Mouse (Mus musculus) layer of hippocampus, adult 11-12 months (tissue): ENCODE measurements around the gene Slc8b1.
A peak's percentile ranks its signal among the peaks of the same experiment; 100 is the strongest.

Source experiments
- DNase-seq: peaks from one replicate; pipeline ENCODE4 v3.0.0; 2022; ENCODE audit warnings: low spot score

Gene Slc8b1

DNA sequence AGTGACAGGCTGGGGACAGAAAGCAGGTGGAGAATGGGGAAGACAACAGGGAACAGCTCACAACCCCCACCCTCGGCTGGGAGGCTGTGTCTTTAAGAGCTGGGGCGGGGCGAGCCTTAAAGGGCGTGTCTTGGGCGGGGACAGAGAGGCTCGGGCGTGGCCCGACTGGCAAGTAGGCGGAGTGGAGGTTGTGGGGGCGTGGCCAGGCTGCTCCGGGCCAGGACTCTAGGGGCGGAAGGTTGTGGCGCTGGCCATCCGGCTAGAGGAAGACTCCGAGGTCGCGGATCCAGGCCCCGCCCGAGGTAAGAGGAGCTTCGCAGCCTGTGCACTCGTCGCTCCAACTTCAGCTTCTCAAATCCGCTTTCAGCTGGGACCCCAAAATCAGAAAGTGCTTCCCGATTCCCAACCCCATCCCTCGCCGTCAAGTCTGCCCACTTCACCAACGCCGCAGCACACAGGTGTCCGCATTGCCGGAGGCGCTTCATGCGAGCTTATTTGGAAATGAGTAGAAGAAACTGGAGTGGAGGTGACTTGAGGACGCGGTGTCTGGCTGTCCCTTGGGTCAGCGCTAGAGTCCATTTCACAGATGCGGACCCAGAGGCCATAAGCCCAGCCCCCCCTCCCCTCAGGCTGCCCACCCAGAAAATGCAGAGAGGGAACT lies at the start of gene Slc8b1:
Gene Slc8b1, plus strand, starts transcription at position 187 of the 661 bp plus-strand sequence.
- peak; percentile 93 for DNase-seq

DNA sequence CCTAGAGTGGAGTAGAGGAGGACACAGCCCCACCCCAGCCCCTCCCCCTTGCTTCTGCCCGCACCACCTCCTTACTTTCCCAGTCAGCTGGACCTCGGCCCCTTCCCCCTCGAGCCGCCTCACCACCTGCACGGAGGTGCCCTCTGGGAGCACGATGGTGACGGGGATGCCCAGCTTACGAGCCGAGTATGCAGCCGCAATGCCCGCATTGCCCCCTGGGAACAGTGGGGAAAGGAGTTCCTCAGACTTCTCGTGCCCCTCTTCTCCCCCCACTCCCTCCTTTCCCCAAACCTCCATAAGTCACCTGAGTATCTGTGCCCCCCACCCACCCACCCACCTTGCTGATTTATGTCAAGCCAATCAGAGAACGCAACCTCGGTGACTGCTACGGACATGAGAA lies 49.1 kb upstream of the Slc8b1 start:
- no peak for DNase-seq

DNA sequence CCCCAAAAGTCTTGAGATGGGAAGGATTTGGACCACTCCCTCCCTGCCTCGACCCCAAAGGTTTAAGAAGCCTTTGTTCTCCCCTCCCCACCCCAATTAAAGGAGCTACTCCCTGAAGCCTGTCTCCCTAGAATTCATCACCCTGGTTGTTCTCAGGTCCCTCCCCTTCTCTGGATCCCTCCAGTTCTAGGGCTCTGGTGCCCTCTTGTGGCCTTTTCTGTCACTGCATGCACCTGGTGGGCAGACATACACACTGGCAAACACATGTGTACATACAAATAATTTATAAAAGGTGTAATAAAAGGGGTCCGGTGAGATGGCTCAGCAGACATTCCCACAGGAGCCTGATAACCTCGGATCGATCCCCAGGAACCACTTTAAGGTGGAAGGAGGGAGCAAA lies 46.6 kb upstream of the Slc8b1 start:
- DNase-seq: no peak

DNA sequence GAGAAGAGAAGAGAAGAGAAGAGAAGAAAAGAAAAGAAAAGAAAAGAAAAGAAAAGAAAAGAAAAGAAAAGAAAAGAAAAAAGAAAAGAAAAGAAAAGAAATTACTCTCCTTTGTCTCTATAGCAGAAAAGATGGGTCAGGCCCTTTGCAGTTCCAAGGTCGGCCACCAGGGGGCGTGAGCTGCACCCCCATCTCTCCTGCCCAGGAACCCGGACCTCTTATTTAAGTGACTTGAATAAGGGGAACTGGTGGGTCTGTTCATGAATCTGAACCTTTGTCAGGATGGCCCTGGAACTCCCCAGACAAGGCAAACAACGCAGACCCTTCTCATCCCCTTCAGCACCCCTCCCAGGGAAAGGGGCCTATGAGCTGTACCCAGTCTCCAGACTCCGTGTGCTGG lies 45.9 kb upstream of the Slc8b1 start:
- DNase-seq: no peak

DNA sequence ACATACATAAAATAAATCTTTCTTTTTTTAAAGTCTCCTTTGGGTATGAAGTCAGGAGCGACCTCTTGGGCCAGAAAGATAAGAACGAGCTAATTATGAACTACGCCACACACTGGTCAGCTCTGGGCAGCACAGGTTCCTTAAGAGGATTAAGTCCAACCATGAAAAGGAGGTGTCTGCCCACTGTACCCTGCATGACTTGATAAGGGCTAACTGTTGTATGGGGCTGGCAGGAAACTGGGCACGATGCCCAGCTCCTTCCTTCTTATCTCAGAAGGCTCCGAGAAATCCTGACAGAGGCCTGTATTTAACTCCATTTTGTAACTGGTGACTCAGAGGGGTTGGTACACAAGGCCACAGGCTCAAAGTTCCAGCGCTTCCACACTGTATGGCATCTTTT lies 45.1 kb upstream of the Slc8b1 start:
- no peak for DNase-seq

DNA sequence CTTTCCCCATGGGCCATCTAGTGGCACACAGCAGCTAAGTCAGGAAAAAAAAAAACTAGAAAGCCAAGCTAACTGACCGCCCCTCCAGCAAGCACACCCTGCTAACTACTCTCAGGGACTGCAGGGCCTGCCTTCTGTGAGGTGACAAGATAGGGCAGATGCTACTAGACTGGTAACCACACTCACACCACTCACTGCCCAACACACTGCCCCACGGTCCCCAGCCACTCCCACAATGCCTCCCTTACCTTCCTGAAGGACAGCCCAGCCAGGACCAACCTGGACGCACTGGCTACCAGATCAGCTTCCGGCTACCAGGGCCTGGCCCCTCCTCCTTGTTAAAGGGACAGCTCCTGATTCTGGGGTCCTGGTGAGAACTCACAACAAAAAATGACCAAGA lies 43.9 kb upstream of the Slc8b1 start:
- no peak for DNase-seq

DNA sequence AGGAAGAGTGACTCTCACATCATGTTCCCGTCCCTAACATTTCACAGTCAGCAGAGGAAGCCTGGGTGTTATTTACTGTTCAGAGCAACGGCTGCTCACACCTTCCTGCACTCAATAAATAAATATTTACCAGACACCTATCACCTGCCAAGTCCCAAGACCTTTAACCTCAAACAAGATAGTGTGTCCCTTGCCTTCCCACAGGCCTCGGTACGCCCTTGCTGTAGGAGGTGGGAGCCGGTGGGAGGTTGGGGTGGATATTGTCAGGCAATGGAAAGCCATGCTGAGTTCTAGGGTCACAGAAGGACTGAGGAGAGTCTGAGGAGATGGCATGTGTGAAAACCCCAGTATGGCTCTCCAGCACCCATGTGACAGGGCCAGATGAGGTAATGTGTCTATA lies 42.6 kb upstream of the Slc8b1 start:
- DNase-seq: no peak

DNA sequence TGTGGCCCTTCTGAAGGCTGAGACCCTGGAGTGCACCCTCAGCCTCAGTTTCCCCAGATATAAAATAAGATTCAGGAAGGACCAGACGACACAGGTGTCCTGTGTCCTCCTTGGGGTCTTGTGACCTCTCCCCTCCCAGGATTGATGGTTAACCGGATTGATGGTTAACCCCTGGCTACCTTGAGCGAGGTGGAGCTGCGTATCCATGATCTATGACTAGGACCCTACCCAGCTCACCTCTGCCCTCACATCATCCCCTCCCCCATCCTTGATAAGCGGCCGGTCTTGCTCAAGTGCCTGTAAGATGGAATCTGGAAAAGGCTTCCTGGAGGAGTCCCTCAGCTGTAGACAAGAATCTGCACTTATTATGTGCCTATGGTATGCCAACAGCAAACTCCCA lies 42.1 kb upstream of the Slc8b1 start:
- DNase-seq: no peak

DNA sequence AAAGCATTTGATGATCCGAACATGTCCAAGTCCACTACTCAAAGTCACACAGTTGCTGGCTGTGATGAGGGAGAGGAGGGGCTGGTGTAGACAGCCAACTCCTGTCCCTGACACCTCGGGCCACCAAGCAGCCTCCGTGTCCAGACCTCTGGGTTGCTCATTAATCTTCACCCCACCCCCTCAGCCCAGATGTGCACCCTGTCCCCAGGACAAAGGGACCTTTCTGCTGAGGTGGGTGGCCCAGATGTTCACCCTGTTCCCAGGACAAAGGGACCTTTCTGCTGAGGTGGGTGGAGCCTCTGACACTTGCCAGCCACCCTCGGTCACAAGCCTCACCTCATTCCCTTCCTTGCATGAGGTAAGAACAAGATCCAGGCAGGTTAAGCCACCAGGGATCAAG lies 39.4 kb upstream of the Slc8b1 start:
- DNase-seq: no peak

DNA sequence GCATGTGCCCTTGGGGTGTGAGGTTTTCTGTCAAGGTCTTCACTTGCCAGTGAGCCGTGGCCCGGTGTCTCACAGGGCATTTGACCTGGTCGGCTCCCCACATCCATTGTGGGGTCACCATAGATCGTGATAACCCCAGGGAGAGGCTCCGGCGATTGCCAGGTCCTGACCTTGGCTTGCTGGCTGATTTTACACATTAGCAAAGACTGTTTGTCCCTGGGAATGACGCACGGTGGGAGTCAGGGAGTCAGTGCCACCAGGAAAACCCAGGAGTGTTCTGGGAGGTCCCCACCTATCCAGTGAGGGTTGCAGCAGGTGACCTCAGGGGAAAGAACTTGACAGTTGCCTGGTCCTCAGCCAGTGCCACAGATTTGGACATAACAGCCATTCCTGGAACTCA lies 38.2 kb upstream of the Slc8b1 start, which contains the start of gene Sdsl:
Gene Sdsl, minus strand, starts transcription at position 41 of the 400 bp plus-strand sequence.
- DNase-seq: no peak

DNA sequence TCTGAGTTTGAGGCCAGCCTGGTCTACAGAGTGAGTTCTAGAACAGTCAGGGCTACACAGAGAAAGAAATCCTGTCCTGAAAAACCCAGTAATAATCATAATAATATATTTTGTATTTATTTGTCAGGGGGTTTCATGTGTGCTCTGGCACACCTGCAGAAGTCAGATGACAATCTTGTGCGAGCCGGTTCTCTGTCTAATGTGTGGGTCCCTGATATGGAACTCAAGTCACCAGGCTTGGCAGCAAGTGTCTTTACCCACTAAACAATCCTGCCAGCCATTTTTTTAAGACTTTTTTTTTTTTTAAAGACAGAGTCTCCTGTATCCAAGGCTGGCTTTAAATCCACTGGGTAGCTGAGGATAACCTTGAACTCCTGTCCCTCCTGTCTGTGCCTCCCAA lies 37.6 kb upstream of the Slc8b1 start:
- no peak for DNase-seq

DNA sequence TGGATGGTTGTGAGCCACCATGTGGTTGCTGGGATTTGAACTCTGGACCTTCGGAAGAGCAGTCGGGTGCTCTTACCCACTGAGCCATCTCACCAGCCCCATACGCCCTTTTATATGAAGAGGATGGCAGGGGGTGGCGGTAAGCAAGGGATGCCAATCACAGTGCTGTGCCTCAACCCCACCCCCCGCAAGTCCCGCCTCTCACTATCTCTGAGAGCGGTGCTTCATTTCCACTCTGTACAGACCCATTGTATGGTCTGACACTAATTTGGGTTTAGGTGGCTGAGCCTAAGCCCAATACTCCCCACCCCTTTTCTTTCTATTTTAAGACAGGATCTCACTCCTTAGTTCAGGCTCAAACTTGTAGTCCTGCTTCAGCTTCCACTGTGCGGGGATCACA lies 35.1 kb upstream of the Slc8b1 start:
- no peak for DNase-seq

DNA sequence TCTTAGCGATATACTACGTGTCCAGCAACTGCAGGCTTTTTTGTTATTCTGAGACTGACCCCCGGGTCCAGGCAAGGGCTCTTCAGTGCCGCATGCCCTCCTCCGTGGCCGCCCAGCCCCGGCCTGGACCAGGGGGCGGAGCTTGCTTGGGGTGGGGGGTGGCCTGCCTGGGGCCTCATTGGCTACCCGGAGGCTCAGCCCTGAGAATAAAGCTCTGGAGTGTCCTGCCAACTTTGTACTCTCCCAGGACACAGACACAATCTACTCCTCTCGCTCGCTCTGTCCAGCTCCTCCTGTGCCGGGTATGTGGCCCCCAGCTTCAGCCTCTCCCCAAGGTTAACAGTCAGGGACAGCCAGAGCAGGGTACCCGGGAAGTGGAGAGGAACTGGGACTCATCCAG lies 34.7 kb upstream of the Slc8b1 start, which contains the start of gene Sds:
Gene Sds, plus strand, starts transcription at position 231 of the 400 bp plus-strand sequence.
- DNase-seq: no peak

DNA sequence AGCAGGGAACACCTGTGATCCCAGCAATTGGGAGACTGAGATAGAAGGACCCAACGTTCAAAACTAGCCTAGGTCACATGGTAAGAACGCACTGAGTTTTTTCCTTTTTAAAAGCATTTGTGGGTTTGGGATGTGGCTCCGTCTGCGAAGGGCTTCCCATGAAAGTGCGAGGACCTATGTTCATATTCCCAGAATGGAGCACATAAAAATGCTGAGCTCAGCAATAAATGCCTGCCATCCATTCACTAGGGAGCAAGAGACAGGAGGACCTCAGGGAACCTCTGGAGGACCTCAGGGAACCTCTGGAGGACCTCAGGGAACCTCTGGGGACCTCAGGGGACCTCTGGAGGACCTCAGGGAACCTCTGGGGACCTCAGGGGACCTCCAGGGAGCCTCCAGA lies 33.0 kb upstream of the Slc8b1 start:
- no peak for DNase-seq

DNA sequence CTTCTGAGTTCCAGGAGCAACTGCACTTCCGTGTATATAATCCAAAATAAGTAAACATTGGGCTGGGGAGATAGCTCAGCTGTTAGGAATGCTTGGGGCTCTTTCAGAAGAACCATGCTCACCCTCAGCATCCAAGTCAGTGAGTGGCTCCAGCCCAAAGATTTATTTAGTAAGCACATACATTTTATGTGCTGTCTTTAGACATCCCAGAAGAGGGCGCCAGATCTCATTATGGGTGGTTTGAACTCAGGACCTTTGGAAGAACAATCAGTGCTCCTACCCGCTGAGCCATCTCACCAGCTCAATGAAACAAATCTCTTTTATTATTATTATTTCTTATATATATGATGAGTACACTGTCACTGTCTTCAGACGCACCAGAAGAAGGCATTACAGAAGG lies 31.4 kb upstream of the Slc8b1 start:
- DNase-seq: no peak

DNA sequence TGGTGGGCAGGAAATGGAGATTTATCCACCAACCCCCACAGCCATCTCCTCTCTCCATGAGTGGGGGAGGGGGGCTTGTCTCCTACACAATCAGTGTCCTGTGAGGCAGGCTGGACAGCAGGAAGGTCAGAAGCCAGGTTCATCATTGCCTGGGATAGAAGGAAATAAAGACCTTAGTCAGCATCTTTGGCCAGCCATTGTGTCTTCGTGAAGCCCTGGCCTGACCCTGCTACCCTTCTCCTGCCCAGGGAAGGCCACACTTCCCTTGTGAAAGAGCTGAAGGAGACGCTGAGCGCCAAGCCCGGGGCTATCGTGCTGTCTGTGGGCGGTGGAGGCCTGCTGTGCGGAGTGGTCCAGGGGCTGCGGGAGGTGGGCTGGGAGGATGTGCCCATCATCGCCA lies 29.8 kb upstream of the Slc8b1 start:
- DNase-seq: no peak

DNA sequence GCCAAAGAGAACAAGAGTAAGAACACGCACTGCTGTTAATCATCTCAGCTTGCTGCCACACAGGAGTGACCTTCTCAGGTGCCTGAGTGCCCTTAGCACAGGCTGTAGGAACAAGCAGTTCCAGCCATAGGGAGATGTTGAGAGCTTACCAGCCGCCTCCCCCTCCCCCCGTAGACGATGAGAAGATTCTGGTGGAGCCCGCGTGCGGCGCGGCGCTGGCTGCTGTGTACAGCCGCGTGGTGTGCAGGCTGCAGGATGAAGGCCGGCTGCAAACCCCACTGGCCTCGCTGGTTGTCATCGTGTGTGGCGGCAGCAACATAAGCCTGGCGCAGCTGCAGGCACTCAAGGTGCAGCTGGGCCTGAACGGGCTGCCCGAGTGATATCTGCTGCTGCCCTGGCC lies 27.6 kb upstream of the Slc8b1 start:
- DNase-seq: no peak

DNA sequence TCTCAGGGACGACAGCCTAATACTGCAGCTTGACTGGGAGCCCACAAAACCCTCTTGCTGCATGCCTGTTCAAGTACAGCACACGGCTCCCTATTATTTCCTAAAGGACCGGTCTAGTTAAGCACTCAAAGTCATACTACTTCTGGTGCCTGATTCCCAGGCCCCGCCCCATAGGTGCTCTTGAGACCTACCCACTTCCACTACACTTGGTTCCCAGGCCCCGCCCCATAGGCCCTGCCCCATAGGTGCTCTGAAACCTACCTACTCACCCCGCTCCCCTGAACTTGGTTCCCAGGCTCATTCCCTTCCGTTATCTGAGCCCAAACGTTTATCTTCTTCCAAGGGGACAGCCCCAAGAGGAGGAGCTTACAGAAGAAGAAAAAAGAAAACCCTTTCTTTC lies 23.1 kb upstream of the Slc8b1 start:
- no peak for DNase-seq

DNA sequence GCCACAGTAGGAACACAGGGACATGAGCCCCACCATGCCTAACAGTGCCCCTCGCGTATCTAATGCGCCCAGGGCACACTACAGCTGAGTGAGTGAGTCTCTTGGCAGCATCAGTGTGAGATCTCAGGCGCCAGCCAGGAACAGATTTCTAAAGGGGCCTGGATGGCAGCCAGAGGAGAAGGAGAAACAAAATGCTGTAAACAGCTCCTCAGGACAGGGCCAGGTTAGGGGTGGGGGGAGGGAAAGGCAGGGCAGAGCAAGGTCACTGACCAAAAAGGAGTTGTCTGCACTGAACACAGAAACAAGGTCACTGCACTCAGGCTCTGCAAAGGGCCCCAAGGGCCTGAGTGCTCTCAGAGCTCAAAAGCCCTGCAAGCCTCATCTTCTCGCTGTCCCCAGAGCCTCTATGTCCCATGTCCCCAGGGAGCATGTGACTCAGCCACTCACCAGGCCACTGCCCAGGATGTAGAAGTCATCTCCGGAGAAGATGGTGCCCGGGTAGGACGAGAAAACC lies 20.2 kb upstream of the Slc8b1 start:
- peak; percentile 53 for DNase-seq

DNA sequence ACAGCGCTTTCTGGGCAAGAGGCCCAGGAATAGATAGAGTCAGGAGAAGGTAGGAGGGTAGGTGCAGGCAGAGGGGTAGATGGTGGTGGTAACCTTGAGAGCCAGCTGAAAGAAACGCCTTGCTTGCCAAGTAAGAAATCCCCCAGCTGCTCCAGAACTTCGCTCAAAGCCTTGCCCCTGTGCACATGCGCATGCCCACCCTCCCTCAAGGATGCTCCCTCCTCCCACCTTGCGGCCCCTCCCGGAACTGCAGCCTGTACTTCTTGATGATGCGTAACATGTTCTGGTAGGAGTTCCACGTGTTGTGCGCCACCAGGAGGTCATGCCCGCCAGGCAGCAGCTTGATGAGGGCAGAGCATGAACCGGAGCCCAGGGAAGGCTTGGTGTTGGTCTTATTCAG lies 18.5 kb upstream of the Slc8b1 start:
- no peak for DNase-seq

DNA sequence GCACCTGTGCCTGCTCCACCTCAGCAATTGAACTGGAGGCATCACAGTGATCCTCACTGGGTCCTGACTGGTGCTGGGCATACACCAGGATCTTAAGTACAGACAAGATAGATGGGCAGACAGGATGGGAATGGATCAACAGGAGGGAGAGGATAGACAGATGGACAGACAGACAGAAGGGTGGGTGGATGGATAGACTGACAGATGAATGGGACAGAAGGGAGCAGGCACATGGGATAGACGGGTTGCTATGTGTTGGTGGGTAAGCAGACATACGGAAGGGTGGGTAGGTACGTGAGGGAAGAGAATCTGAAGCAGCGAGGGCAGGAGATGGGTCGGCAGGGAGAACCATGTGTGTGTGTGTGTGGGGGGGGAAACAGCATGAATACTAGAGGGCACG lies 17.5 kb upstream of the Slc8b1 start:
- no peak for DNase-seq

DNA sequence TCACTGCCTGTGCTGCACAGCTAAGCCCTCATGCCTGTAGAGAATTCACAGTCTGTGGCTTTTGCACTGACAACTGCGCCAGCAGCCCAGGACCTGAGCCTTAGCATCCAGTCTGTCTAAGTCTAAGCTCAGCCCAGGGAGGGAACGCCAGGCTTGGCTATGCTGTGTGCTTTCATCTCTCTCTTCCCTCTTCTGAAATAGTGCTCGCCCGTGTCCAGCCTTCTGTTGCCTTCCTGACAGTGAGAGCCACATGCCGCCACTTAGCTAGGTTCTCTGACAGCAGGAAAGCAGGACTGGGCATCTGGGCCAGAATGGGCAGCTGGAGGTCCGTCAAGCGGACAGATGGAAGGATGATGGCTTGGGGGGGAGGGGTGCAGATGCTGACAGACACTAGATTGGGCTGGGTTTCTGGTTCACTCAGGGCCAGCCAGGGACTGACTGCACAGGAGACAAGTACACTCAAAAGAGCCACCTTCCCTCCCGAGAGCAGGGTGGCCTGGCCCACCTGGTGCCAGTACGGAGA lies 17.0 kb upstream of the Slc8b1 start:
- DNase-seq: no peak

DNA sequence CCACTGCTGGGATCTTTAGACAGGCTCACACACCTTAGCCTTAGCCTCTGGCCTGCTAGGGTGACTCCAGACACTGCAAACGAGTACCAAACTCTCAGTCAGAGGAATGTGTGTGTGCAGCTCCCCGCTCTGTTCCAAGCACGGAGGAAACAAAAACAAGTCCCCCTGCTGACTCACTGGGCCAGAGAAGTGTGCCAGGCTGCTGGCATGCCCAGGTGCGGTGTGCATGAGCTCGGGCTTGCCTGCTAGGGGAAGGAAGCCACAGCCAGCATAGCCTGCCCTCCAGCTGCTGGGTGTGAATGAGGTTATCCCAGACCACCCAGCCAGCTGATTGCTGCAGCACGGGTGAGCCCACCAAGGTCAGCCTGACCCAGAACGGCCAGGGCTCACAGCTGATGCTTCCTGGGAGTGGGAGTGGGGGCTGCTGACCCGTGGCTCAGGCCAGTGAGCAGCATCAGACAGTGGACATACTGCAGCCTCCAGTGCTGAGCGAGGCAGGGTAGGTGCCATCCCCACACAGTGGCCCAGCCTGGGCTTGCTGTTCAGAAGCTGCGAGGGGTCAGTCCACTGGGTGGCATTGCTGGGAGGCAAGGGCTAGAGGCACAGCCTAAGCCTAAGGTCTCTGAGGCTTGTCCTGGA lies 15.8 kb upstream of the Slc8b1 start:
- DNase-seq: no peak
